ENCODE assay signal across 8 mouse cellular contexts in the genomic region with DNA sequence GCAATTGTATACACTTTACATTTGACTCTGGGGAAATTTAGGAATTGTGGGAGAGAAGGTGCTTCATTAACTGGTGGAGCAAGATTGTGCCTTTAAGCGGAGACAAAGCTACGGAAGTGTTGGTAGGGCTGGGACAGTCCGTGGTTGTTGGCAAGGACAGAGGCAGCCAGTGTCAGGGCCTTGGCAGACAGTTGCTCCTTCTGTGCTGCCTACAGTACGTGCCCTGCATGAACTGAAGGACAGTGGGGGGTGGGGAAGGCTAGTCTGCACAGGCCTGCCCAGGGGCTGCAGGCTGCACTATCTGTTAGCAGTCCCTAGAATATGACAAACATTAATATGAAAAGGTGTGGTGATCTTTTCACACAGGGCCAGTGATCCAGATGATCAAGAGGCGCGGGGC.
A peak's percentile ranks its signal among the peaks of the same experiment; 100 is the strongest.
DNase-seq lines count a peak whose midpoint lies in the region; ATAC-seq lines count a peak whose summit lies in the region.

No protein-coding gene starts in this region.

- peak; percentile 37 for DNase-seq in retina, postnatal 1 day
- no peak for DNase-seq in retina, embryonic 14.5 days (ENCODE audit: low spot score)
- peak; percentile 40 to 51 for DNase-seq in frontal cortex, postnatal 14 days (ENCODE audit: low spot score in 2 of 2)
- peak; percentile 66 to 72 for DNase-seq in left cerebral cortex, postnatal 10 days (ENCODE audit: extremely low spot score in 1 of 2, low spot score in 2 of 2)
- DNase-seq in testis, postnatal 10 days (ENCODE audit: low spot score), result peak; percentile 49
- DNase-seq in kidney, adult 9 months, result no peak
- no peak for DNase-seq in kidney, postnatal 10 days

- ATAC-seq in megakaryocyte progenitor cell, adult 5-6 weeks (replicated peaks; ENCODE audit: poor library complexity), result no peak

- intact Hi-C loops in left cerebral cortex, postnatal 10 days (cut with DNase I), result no loop called here

Comparison
In these comparisons a context has a peak if more than half of its experiments do, and no peak if none do; other contexts are left out.
1. DNase-seq: peak in retina, postnatal 1 day (single experiment), frontal cortex, postnatal 14 days (2 of 2), left cerebral cortex, postnatal 10 days (2 of 2) and testis, postnatal 10 days (single experiment); none in retina, embryonic 14.5 days (single experiment), kidney, adult 9 months (single experiment) and kidney, postnatal 10 days (single experiment).